Mouse (Mus musculus) CH12.LX (cell line): ENCODE data around the gene Inafm2. TPM values are rescaled to one million over a fixed set of nuclear protein-coding genes. Genes with fewer than 3 reads are reported as not detected.

Experiments
- DNase-seq: peaks from one replicate; pipeline ENCODE4 v3.0.0-alpha.2; 2013; ENCODE audit errors: extremely low read depth
- H3K27ac ChIP-seq: 2 replicates; pipeline ENCODE4 v1.5.1; 2012; ENCODE audit warnings: low read depth, mild to moderate bottlenecking, control low read depth, moderate library complexity; ENCODE audit not compliant: insufficient read depth
- H3K27me3 ChIP-seq: replicated peaks from 2 replicates; pipeline ENCODE3; 2012; ENCODE audit warnings: inconsistent platforms
- H3K36me3 ChIP-seq, 2 experiments: replicated peaks in 1 of 2; 2 replicates each; pipeline versions ENCODE3 to v1.6.1; 2012; ENCODE audit warnings: inconsistent platforms in 1 of 2, low read length in 1 of 2, mild to moderate bottlenecking in 1 of 2, mixed read lengths in 1 of 2, moderate library complexity in 1 of 2; ENCODE audit not compliant: control insufficient read depth in 1 of 2, insufficient read depth in 1 of 2
- H3K4me1 ChIP-seq, 2 experiments: 2 replicates each; pipeline ENCODE4 v1.6.1; 2012; ENCODE audit warnings: inconsistent platforms in 1 of 2, moderate library complexity in 1 of 2; ENCODE audit not compliant: insufficient read depth in 2 of 2, control insufficient read depth in 1 of 2
- H3K4me2 ChIP-seq: 2 replicates; pipeline ENCODE4 v1.6.1; 2012; ENCODE audit warnings: low read depth, mild to moderate bottlenecking, control low read depth; ENCODE audit not compliant: poor library complexity, insufficient read depth, severe bottlenecking
- H3K4me3 ChIP-seq, 3 experiments: fragments of 150-350 bp in 1 of 3; sonication (generic) in 1 of 3; replicated peaks in 1 of 3; 2 replicates each; pipeline versions ENCODE3 to v1.5.1; 2011 to 2012; ENCODE audit warnings: low read depth in 2 of 3, low read length in 2 of 3, mild to moderate bottlenecking in 2 of 3, moderate library complexity in 2 of 3, control low read depth in 1 of 3, improper control_type of control experiment in 1 of 3, inconsistent platforms in 1 of 3, mixed read lengths in 1 of 3; ENCODE audit not compliant: poor library complexity in 1 of 3
- H3K79me2 ChIP-seq: replicated peaks from 2 replicates; pipeline ENCODE4 v1.6.1; 2012; ENCODE audit warnings: mild to moderate bottlenecking, moderate library complexity; ENCODE audit not compliant: control insufficient read depth, poor library complexity, insufficient read depth, severe bottlenecking; ENCODE audit errors: extremely low read depth
- H3K9ac ChIP-seq: 2 replicates; pipeline ENCODE4 v1.6.1; 2012; ENCODE audit warnings: low read depth, mild to moderate bottlenecking, control low read depth, moderate library complexity; ENCODE audit not compliant: insufficient read depth
- H3K9me3 ChIP-seq: replicated peaks from 2 replicates; pipeline ENCODE3; 2012; ENCODE audit warnings: low read length, inconsistent platforms, mixed read lengths
- BHLHE40 ChIP-seq: IDR thresholded peaks from 2 replicates; pipeline ENCODE4 v1.6.1; 2011; ENCODE audit warnings: mild to moderate bottlenecking, low read depth, low read length, improper control_type of control experiment
- CHD2 ChIP-seq: IDR thresholded peaks from 2 replicates; pipeline ENCODE4 v1.6.1; 2011; ENCODE audit warnings: low read length, improper control_type of control experiment
- E2F4 ChIP-seq: IDR thresholded peaks from 2 replicates; pipeline ENCODE4 v1.6.1; 2011; ENCODE audit warnings: low read depth, low read length, improper control_type of control experiment; ENCODE audit not compliant: insufficient replicate concordance
- EP300 ChIP-seq: IDR thresholded peaks from 2 replicates; pipeline ENCODE4 v1.6.1; 2011; ENCODE audit warnings: low read length, improper control_type of control experiment
- GABPA ChIP-seq: IDR thresholded peaks from 2 replicates; pipeline ENCODE4 v1.6.1; 2012; ENCODE audit warnings: low read depth, low read length, improper control_type of control experiment, inconsistent platforms; ENCODE audit not compliant: insufficient replicate concordance
- HCFC1 ChIP-seq: IDR thresholded peaks from 2 replicates; pipeline ENCODE4 v1.6.1; 2012; ENCODE audit warnings: low read depth, mild to moderate bottlenecking, inconsistent platforms, low read length, improper control_type of control experiment
- JUN ChIP-seq: IDR thresholded peaks from 2 replicates; pipeline ENCODE4 v1.6.1; 2011; ENCODE audit warnings: low read depth, mild to moderate bottlenecking, low read length, improper control_type of control experiment, moderate library complexity; ENCODE audit not compliant: insufficient read depth
- JUND ChIP-seq: conservative IDR thresholded peaks from 2 replicates; pipeline ENCODE4 v1.6.1; 2011; ENCODE audit warnings: low read depth, low read length, improper control_type of control experiment
- MEF2A ChIP-seq: IDR thresholded peaks from 2 replicates; pipeline ENCODE4 v1.6.1; 2014; ENCODE audit warnings: low read depth, mild to moderate bottlenecking, inconsistent platforms, low read length, improper control_type of control experiment, borderline replicate concordance
- NELFE ChIP-seq: IDR thresholded peaks from 2 replicates; pipeline ENCODE4 v1.6.1; 2011; ENCODE audit warnings: low read depth, low read length, improper control_type of control experiment
- PAX5 ChIP-seq: IDR thresholded peaks from 2 replicates; pipeline ENCODE4 v1.6.1; 2012; ENCODE audit warnings: low read length, inconsistent platforms, mixed read lengths
- TBP ChIP-seq: conservative IDR thresholded peaks from 2 replicates; pipeline ENCODE4 v1.6.1; 2011; ENCODE audit warnings: low read depth, low read length, improper control_type of control experiment
- UBTF ChIP-seq: IDR thresholded peaks from 2 replicates; pipeline ENCODE4 v1.6.1; 2012; ENCODE audit warnings: low read depth, mild to moderate bottlenecking, inconsistent platforms, low read length, improper control_type of control experiment, moderate library complexity
- ZC3H11A ChIP-seq: IDR thresholded peaks from 2 replicates; pipeline ENCODE4 v1.6.1; 2012; ENCODE audit warnings: low read depth, mild to moderate bottlenecking, inconsistent platforms, low read length, improper control_type of control experiment
- ZKSCAN1 ChIP-seq: IDR thresholded peaks from 2 replicates; pipeline ENCODE4 v1.6.1; 2012; ENCODE audit warnings: low read depth, inconsistent platforms, low read length, improper control_type of control experiment, borderline replicate concordance
- dilution Hi-C: fragments of 300-500 bp; cut with MboI; formaldehyde crosslinking; loops from 2 replicates; pipeline ENCODE4 v1.14.3; 2020; ENCODE audit warnings: low sequenced_read_pairs; ENCODE audit not compliant: extremely low pct_unique_long_range_greater_than_20kb, extremely low pct_ligation_motif_present
- in situ Hi-C: fragments of 300-500 bp; cut with MboI; formaldehyde crosslinking; loops from 3 replicates; pipeline ENCODE4 v1.14.3; 2019; ENCODE audit warnings: low sequenced_read_pairs, low pct_ligation_motif_present, low pct_unique_long_range_greater_than_20kb, mixed read lengths
- polyA plus RNA-seq: library from polyadenylated mRNA; unstranded; fragments of >175 nt; gene quantifications from 2 replicates; pipeline ENCODE4 v1.2.1, GENCODE M21; 2012; ENCODE audit warnings: low read depth; ENCODE audit not compliant: insufficient read length
- total RNA-seq, 2 experiments: library from RNA; depleted of rRNA; stranded (reverse); fragments of 300-350 nt in 1 of 2; fragments of >200 nt in 1 of 2; gene quantifications; 2 replicates each; pipeline ENCODE4 v1.2.3; 2012 to 2014

Gene Inafm2
- total and polyA plus RNA-seq, 3 experiments, result 2.7 to 4.2 (median 3.6) TPM

GRCm38 (mm10) chr2:118745915-118746901 is 650 bp downstream of the Inafm2 start:
- Histone ChIP-seq H3K27ac (no peak overlapping the region), H3K4me3 (peak overlapping the region; percentile 58 to 93 (median 74)), H3K9ac (peak overlapping the region; percentile 81), H3K79me2 (no peaks in the 10 kb centered on the region), H3K4me2 (peak overlapping the region; percentile 38), H3K4me1 (peaks cover 4 to 51% of the 10 kb centered on the region in 2 experiments; a peak in 3 of 4 replicates), H3K36me3 (peaks cover 0 to 14% of the 10 kb centered on the region in 2 experiments), H3K9me3 (no peaks in the 10 kb centered on the region), H3K27me3 (peaks cover 16% of the 10 kb centered on the region)
- TF ChIP-seq JUND, result no peak
- TF ChIP-seq JUN, result no peak
- no peak for TF ChIP-seq HCFC1
- TF ChIP-seq PAX5, result no peak
- TF ChIP-seq TBP, result no peak
- no peak for TF ChIP-seq NELFE
- TF ChIP-seq EP300, result no peak
- TF ChIP-seq ZKSCAN1, result no peak
- TF ChIP-seq UBTF, result no peak; the same call in 1 of the 2 replicates
- no peak for TF ChIP-seq ZC3H11A
- no peak for TF ChIP-seq E2F4
- DNase-seq, result no peak
- dilution Hi-C loops (no loop called here), in situ Hi-C loops (loop anchor here (25.0 kb wide), 1 partner anchor 259 kb away; the partner anchor contains the start of gene Srp14)

GRCm38 (mm10) chr2:118747301-118747960 is 1.9 kb downstream of the Inafm2 start:
- H3K27me3 ChIP-seq, result peaks cover 14% of the 10 kb centered on the region
- no peaks in the 10 kb centered on the region for H3K9me3 ChIP-seq
- DNase-seq, result no peak
- in situ Hi-C loops, result loop anchor here (25.0 kb wide), 1 partner anchor 260 kb away; the partner anchor contains the start of gene Srp14
- peak overlapping the region in 2 of 3 experiments; percentile 37 to 58 for H3K4me3 ChIP-seq
- dilution Hi-C loops, result no loop called here
- peak overlapping the region; percentile 26 for H3K9ac ChIP-seq
- H3K79me2 ChIP-seq, result no peaks in the 10 kb centered on the region
- no peak overlapping the region for H3K27ac ChIP-seq
- H3K36me3 ChIP-seq, result peaks cover 0 to 14% of the 10 kb centered on the region in 2 experiments
- peak overlapping the region; percentile 38 for H3K4me2 ChIP-seq
- H3K4me1 ChIP-seq, result peaks cover 4 to 51% of the 10 kb centered on the region in 2 experiments; a peak in 3 of 4 replicates
- TF ChIP-seq MEF2A (no peak), PAX5 (no peak), BHLHE40 (no peak), CHD2 (no peak), HCFC1 (no peak), GABPA (no peak)
